Mouse (Mus musculus) gastrocnemius, adult 8-10 months (tissue): ENCODE measurements around the gene Akap11. TPM values are rescaled to one million over a fixed set of nuclear protein-coding genes. Genes with fewer than 3 reads are reported as not detected.

Source experiments
- DNase-seq, 2 experiments: peaks; one replicate each; pipeline ENCODE4 v3.0.0; 2022; ENCODE audit warnings: low spot score in 2 of 2
- total RNA-seq, 4 experiments: library from RNA; stranded (reverse); gene quantifications; 2 replicates each; pipeline ENCODE4 v1.2.4; 2022

Akap11 gene
- total RNA-seq, 4 experiments from 2014 or later: 19.6 to 29.4 (median 23.0) TPM

DNA sequence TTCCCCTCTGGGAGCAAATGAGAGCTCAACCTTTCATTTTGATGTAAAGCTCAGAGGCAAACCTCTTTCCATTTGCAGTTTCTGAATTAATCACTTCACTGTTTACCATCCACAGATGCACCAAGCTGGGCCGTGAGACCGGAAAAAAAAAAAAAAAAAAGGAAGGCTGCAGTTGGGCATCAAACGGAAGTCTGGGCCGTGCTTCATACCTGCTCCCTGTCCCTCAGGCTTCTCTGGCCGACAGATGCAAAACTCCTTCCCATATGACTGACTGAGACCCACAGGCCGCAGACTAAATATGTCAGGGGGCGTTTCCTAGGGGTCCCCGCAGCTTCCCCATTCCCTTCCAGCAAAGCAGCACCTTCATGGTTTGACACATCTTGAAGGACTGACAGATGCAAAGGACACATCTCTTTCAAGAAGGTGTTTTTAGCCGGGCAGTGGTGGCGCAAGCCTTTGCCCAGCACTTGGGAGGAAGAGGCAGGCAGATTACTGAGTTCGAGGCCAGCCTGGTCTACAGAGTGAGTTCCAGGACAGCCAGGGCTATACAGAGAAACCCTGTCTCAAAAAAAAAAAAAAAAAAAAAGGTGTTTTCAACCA, 87.7 kb downstream of the Akap11 start:
- no peak for DNase-seq

DNA sequence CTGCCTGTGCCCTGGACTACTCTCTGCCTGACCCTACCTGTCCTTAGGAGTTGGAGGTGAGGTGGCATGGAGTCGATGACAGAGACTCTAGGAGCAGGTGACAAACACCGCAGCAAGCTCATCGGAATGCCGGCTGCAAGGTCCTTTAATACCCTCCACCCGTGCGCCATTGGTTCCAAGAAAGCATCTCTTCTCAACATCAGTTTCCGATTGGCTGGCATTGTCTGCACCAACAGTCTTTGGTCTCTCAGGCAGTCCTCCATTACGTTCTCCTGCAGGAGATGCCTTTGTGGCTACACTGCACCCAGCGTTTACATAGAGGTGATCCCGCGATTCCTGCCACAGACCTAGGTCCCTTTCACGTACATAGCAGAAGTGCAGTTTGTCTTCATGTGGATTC, 88.6 kb downstream of the Akap11 start:
- DNase-seq: no peak

DNA sequence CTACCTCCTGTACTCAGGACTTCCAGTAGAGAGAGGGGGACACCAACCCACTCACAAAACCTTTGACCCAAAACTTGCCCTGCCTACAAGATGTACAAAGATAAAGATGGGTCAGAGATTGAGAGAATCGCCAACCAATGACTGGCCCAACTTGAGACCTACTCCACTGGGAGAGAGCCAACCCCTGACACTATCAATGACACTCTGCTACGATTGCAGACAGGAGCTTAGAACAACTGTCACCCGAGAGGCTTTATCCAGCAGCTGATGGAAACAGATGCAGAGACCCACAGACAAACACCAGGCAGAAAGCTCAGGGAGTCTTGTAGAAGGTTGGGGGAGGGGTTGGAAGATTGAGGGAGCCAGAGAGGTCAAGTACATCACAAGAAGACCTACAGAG, 89.1 kb downstream of the Akap11 start:
- no peak for DNase-seq

Other genes starting within 250 kb of the Akap11 start
- gene Tnfsf11, start 228.8 kb downstream of the Akap11 start, total RNA-seq: not detected
- 1 to 10 TPM; 1.3 to 2.6 (median 1.9) TPM for gene Dgkh, start 196.0 kb upstream of the Akap11 start, total RNA-seq